Mouse (Mus musculus): ENCODE measurements around the gene Tmprss4. TPM values are rescaled to one million over a fixed set of nuclear protein-coding genes. Genes with fewer than 3 reads are reported as not detected.

Gene Tmprss4
- polyA plus RNA-seq, 1 experiment from 2014 or later = not detected

GRCm38 (mm10) chr9:45185250-45185649, 18.6 kb downstream of the Tmprss4 start:
- Histone ChIP-seq H3K9me3 (replicated peaks; ENCODE audit: control insufficient read depth, low read length, poor library complexity, severe bottlenecking) (no peaks in the 10 kb centered on the region), H3K4me3 (ENCODE audit: low read depth, low read length) (no peak overlapping the region), H3K36me3 (ENCODE audit: control insufficient read depth, insufficient read depth, low read length) (no peaks in the 10 kb centered on the region), H3K27ac (ENCODE audit: low read length) (no peak overlapping the region), H3K4me1 (ENCODE audit: control insufficient read depth, insufficient read depth, low read length) (no peaks in the 10 kb centered on the region; the same call in 1 of the 2 replicates), H3K27me3 (ENCODE audit: control insufficient read depth, insufficient read depth, low read depth, low read length) (no peaks in the 10 kb centered on the region), H3K9ac (ENCODE audit: low read depth, low read length) (no peak overlapping the region), H3K4me2 (ENCODE audit: low read length) (no peak overlapping the region)
- 79% methylated on average over 4 of the region's 4 CpGs for WGBS
- ATAC-seq = no peak

GRCm38 (mm10) chr9:45183266-45183665, 20.6 kb downstream of the Tmprss4 start:
- Histone ChIP-seq H3K4me2 (ENCODE audit: low read length) (no peak overlapping the region), H3K27me3 (ENCODE audit: control insufficient read depth, insufficient read depth, low read depth, low read length) (no peaks in the 10 kb centered on the region), H3K9ac (ENCODE audit: low read depth, low read length) (no peak overlapping the region), H3K9me3 (replicated peaks; ENCODE audit: control insufficient read depth, low read length, poor library complexity, severe bottlenecking) (no peaks in the 10 kb centered on the region), H3K4me3 (ENCODE audit: low read depth, low read length) (no peak overlapping the region), H3K4me1 (ENCODE audit: control insufficient read depth, insufficient read depth, low read length) (no peaks in the 10 kb centered on the region; the same call in 1 of the 2 replicates), H3K27ac (ENCODE audit: low read length) (no peak overlapping the region), H3K36me3 (ENCODE audit: control insufficient read depth, insufficient read depth, low read length) (no peaks in the 10 kb centered on the region)
- ATAC-seq = no peak
- 86% methylated on average over 6 of the region's 6 CpGs for WGBS

GRCm38 (mm10) chr9:45182521-45182920, 21.4 kb downstream of the Tmprss4 start:
- no peak overlapping the region for H3K4me3 ChIP-seq (ENCODE audit: low read depth, low read length)
- no peak overlapping the region for H3K27ac ChIP-seq (ENCODE audit: low read length)
- WGBS = 59% methylated on average over 3 of the region's 3 CpGs
- H3K4me1 ChIP-seq (ENCODE audit: control insufficient read depth, insufficient read depth, low read length) = no peaks in the 10 kb centered on the region; the same call in 1 of the 2 replicates
- H3K36me3 ChIP-seq (ENCODE audit: control insufficient read depth, insufficient read depth, low read length) = no peaks in the 10 kb centered on the region
- H3K4me2 ChIP-seq (ENCODE audit: low read length) = no peak overlapping the region
- H3K9ac ChIP-seq (ENCODE audit: low read depth, low read length) = no peak overlapping the region
- no peak for ATAC-seq
- no peaks in the 10 kb centered on the region for H3K9me3 ChIP-seq (replicated peaks; ENCODE audit: control insufficient read depth, low read length, poor library complexity, severe bottlenecking)
- H3K27me3 ChIP-seq (ENCODE audit: control insufficient read depth, insufficient read depth, low read depth, low read length) = no peaks in the 10 kb centered on the region

- no peak within 1 kb of the TSS for H3K4me2 ChIP-seq (ENCODE audit: low read length)
- H3K9ac ChIP-seq (ENCODE audit: low read depth, low read length) = no peak within 1 kb of the TSS
- H3K36me3 ChIP-seq (ENCODE audit: control insufficient read depth, insufficient read depth, low read length) = no peaks in the 10 kb centered on the region
- H3K27ac ChIP-seq (ENCODE audit: low read length) = no peak within 1 kb of the TSS
- no peaks in the 10 kb centered on the region for H3K9me3 ChIP-seq (replicated peaks; ENCODE audit: control insufficient read depth, low read length, poor library complexity, severe bottlenecking)
- WGBS = 37% methylated on average over 2 of the region's 2 CpGs
- no peaks in the 10 kb centered on the region for H3K27me3 ChIP-seq (ENCODE audit: control insufficient read depth, insufficient read depth, low read depth, low read length)
- H3K4me1 ChIP-seq (ENCODE audit: control insufficient read depth, insufficient read depth, low read length) = no peaks in the 10 kb centered on the region; the same call in 1 of the 2 replicates
- ATAC-seq = no peak
- H3K4me3 ChIP-seq (ENCODE audit: low read depth, low read length) = no peak within 1 kb of the TSS
Observed at GRCm38 (mm10) chr9:45181770-45182169, 22.1 kb downstream of the Tmprss4 start, which contains the start of gene BC049352. TSS of gene BC049352 (plus strand) at chr9:45182007.

- no peaks in the 10 kb centered on the region; the same call in 1 of the 2 replicates for H3K4me1 ChIP-seq (ENCODE audit: control insufficient read depth, insufficient read depth, low read length)
- no peaks in the 10 kb centered on the region for H3K27me3 ChIP-seq (ENCODE audit: control insufficient read depth, insufficient read depth, low read depth, low read length)
- no peak overlapping the region for H3K9ac ChIP-seq (ENCODE audit: low read depth, low read length)
- H3K4me3 ChIP-seq (ENCODE audit: low read depth, low read length) = no peak overlapping the region
- H3K36me3 ChIP-seq (ENCODE audit: control insufficient read depth, insufficient read depth, low read length) = no peaks in the 10 kb centered on the region
- 88% methylated on average over 5 of the region's 5 CpGs for WGBS
- H3K4me2 ChIP-seq (ENCODE audit: low read length) = no peak overlapping the region
- no peak for ATAC-seq
- H3K27ac ChIP-seq (ENCODE audit: low read length) = no peak overlapping the region
- no peaks in the 10 kb centered on the region for H3K9me3 ChIP-seq (replicated peaks; ENCODE audit: control insufficient read depth, low read length, poor library complexity, severe bottlenecking)
Observed at GRCm38 (mm10) chr9:45179282-45179681, 24.6 kb downstream of the Tmprss4 start.

GRCm38 (mm10) chr9:45173475-45173874, 30.4 kb downstream of the Tmprss4 start:
- Histone ChIP-seq H3K27me3 (ENCODE audit: control insufficient read depth, insufficient read depth, low read depth, low read length) (no peaks in the 10 kb centered on the region), H3K9me3 (replicated peaks; ENCODE audit: control insufficient read depth, low read length, poor library complexity, severe bottlenecking) (no peaks in the 10 kb centered on the region), H3K4me2 (ENCODE audit: low read length) (no peak overlapping the region), H3K4me1 (ENCODE audit: control insufficient read depth, insufficient read depth, low read length) (no peaks in the 10 kb centered on the region), H3K9ac (ENCODE audit: low read depth, low read length) (no peak overlapping the region), H3K27ac (ENCODE audit: low read length) (no peak overlapping the region), H3K36me3 (ENCODE audit: control insufficient read depth, insufficient read depth, low read length) (no peaks in the 10 kb centered on the region), H3K4me3 (ENCODE audit: low read depth, low read length) (no peak overlapping the region)
- no peak for ATAC-seq
- WGBS = 63% methylated on average over 3 of the region's 3 CpGs

- Histone ChIP-seq H3K4me1 (ENCODE audit: control insufficient read depth, insufficient read depth, low read length) (no peaks in the 10 kb centered on the region), H3K27ac (ENCODE audit: low read length) (no peak overlapping the region), H3K36me3 (ENCODE audit: control insufficient read depth, insufficient read depth, low read length) (no peaks in the 10 kb centered on the region), H3K4me2 (ENCODE audit: low read length) (no peak overlapping the region), H3K27me3 (ENCODE audit: control insufficient read depth, insufficient read depth, low read depth, low read length) (no peaks in the 10 kb centered on the region), H3K9ac (ENCODE audit: low read depth, low read length) (no peak overlapping the region), H3K4me3 (ENCODE audit: low read depth, low read length) (no peak overlapping the region), H3K9me3 (replicated peaks; ENCODE audit: control insufficient read depth, low read length, poor library complexity, severe bottlenecking) (no peaks in the 10 kb centered on the region)
- WGBS = 73% methylated on average over 1 of the region's 1 CpGs
- no peak for ATAC-seq
Observed at GRCm38 (mm10) chr9:45171073-45171610, 32.8 kb downstream of the Tmprss4 start.

GRCm38 (mm10) chr9:45170150-45170549, 33.7 kb downstream of the Tmprss4 start:
- no peak overlapping the region for H3K9ac ChIP-seq (ENCODE audit: low read depth, low read length)
- no peaks in the 10 kb centered on the region for H3K27me3 ChIP-seq (ENCODE audit: control insufficient read depth, insufficient read depth, low read depth, low read length)
- no peaks in the 10 kb centered on the region for H3K4me1 ChIP-seq (ENCODE audit: control insufficient read depth, insufficient read depth, low read length)
- ATAC-seq = no peak
- no peak overlapping the region for H3K27ac ChIP-seq (ENCODE audit: low read length)
- no peak overlapping the region for H3K4me3 ChIP-seq (ENCODE audit: low read depth, low read length)
- H3K4me2 ChIP-seq (ENCODE audit: low read length) = no peak overlapping the region
- H3K36me3 ChIP-seq (ENCODE audit: control insufficient read depth, insufficient read depth, low read length) = no peaks in the 10 kb centered on the region
- 90% methylated on average over 5 of the region's 5 CpGs for WGBS
- H3K9me3 ChIP-seq (replicated peaks; ENCODE audit: control insufficient read depth, low read length, poor library complexity, severe bottlenecking) = no peaks in the 10 kb centered on the region

GRCm38 (mm10) chr9:45167903-45168302, 36.0 kb downstream of the Tmprss4 start:
- no peak overlapping the region for H3K9ac ChIP-seq (ENCODE audit: low read depth, low read length)
- no peak overlapping the region for H3K4me2 ChIP-seq (ENCODE audit: low read length)
- no peak overlapping the region for H3K4me3 ChIP-seq (ENCODE audit: low read depth, low read length)
- H3K36me3 ChIP-seq (ENCODE audit: control insufficient read depth, insufficient read depth, low read length) = no peaks in the 10 kb centered on the region
- 78% methylated on average over 5 of the region's 5 CpGs for WGBS
- no peak overlapping the region for H3K27ac ChIP-seq (ENCODE audit: low read length)
- no peaks in the 10 kb centered on the region for H3K4me1 ChIP-seq (ENCODE audit: control insufficient read depth, insufficient read depth, low read length)
- no peaks in the 10 kb centered on the region for H3K27me3 ChIP-seq (ENCODE audit: control insufficient read depth, insufficient read depth, low read depth, low read length)
- no peaks in the 10 kb centered on the region for H3K9me3 ChIP-seq (replicated peaks; ENCODE audit: control insufficient read depth, low read length, poor library complexity, severe bottlenecking)
- ATAC-seq = no peak

Measured in midbrain, embryonic 16.5 days (tissue).